Mouse (Mus musculus): ENCODE measurements around the gene Msi2.

GRCm38 (mm10) chr11:88526711-88527110 lies 191.6 kb downstream of the Msi2 start:
- TF ChIP-seq CTCF (IDR thresholded peaks at IDR 0.05; ENCODE audit: low read depth, low read length) (no peak), TAL1 (conservative IDR thresholded peaks at IDR 0.05; ENCODE audit: low read depth, low read length) (no peak), GATA1 (IDR thresholded peaks at IDR 0.05; ENCODE audit: borderline replicate concordance, low read length) (no peak), GATA2 (IDR thresholded peaks at IDR 0.05; ENCODE audit: borderline replicate concordance, low read depth, low read length) (no peak), POLR2AphosphoS5 (IDR thresholded peaks at IDR 0.05; ENCODE audit: insufficient replicate concordance, low read depth, low read length) (no peak)
